26 mouse cellular contexts compared by ENCODE assay signal in the genomic region with DNA sequence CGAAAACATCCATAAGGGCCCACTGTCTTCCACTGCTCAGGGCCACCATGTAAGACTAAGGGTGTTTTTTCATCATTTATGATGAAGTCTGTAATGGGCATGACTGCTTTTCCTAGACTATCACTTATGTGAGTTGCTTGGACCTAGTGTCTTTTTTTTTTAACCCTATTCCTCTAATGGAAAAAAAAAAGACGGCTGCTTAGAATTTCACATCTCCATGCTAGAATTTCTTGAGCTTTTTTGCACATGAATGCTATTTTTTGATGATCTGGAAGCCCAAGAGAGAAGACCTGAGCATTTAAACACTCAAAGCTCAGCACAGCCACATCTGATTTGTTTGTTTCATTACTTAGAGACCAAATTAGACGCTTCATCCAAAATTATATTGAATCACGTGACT. TPM values are rescaled to one million over a fixed set of nuclear protein-coding genes. Genes with fewer than 3 reads are reported as not detected.
DNase-seq lines count a peak whose midpoint lies in the region; ATAC-seq and TF ChIP-seq lines count a peak whose summit lies in the region.
"Had no signal": no experiment of that assay in that cellular context is flagged by ENCODE, and none has a peak within 500 bp of the region (broad histone marks: within the 10 kb centered on the region; RNA-seq: fewer than 3 reads in every experiment).

Gene Slc15a5, minus strand, starts transcription at position 101 of the 400 bp plus-strand sequence.

- H3K9ac ChIP-seq in liver, adult 2 months (ENCODE audit: low read depth, low read length) = peak within 1 kb of the TSS; percentile 13; the same call in 1 of the 2 replicates
- H3K9ac ChIP-seq in liver, embryonic 12.5 days = no peak within 1 kb of the TSS

- H3K27me3 ChIP-seq in liver, adult 2 months (ENCODE audit: control insufficient read depth, insufficient read depth, low read length) = no peaks in the 10 kb centered on the region
- H3K27me3 ChIP-seq in liver, embryonic 12.5 days (replicated peaks) = no peaks in the 10 kb centered on the region
- H3K27me3 ChIP-seq in small intestine, adult 2 months (ENCODE audit: control insufficient read depth, insufficient read depth, low read length) = no peaks in the 10 kb centered on the region
- H3K27me3 ChIP-seq: CH12.LX, Patski had no signal

- no peak within 1 kb of the TSS for H3K4me2 ChIP-seq in liver, embryonic 12.5 days

- TF ChIP-seq POLR2A in liver, adult 2 months (IDR thresholded peaks at IDR 0.05; ENCODE audit: extremely low read depth, insufficient read depth, low read length) = no peak
- TF ChIP-seq POLR2A in small intestine, adult 2 months (IDR thresholded peaks at IDR 0.05; ENCODE audit: low read depth, low read length) = no peak

- H3K4me1 ChIP-seq in liver, adult 2 months (ENCODE audit: control insufficient read depth, insufficient read depth, low read length) = peaks cover 34% of the 10 kb centered on the region
- no peaks in the 10 kb centered on the region for H3K4me1 ChIP-seq in liver, embryonic 12.5 days
- H3K4me1 ChIP-seq in brown adipose tissue, adult 24 weeks (ENCODE audit: control insufficient read depth, insufficient read depth, insufficient read length, low read length) = no peaks in the 10 kb centered on the region
- H3K4me1 ChIP-seq in small intestine, adult 2 months (ENCODE audit: control insufficient read depth, insufficient read depth, insufficient read length, low read length) = peaks cover 18% of the 10 kb centered on the region; the same call in 1 of the 2 replicates

- H3K4me3 ChIP-seq in liver, adult 2 months (ENCODE audit: insufficient read depth, low read depth, low read length) = peak within 1 kb of the TSS; percentile 8; the same call in 1 of the 2 replicates
- no peak within 1 kb of the TSS for H3K4me3 ChIP-seq in liver, embryonic 12.5 days
- no peak within 1 kb of the TSS for H3K4me3 ChIP-seq in brown adipose tissue, adult 24 weeks (ENCODE audit: insufficient read depth, low read depth, low read length)
- no peak within 1 kb of the TSS for H3K4me3 ChIP-seq in small intestine, adult 2 months (ENCODE audit: low read depth, low read length)

- no peaks in the 10 kb centered on the region; the same call in 1 of the 2 replicates for H3K79me2 ChIP-seq in liver, adult 2 months (ENCODE audit: control insufficient read depth, insufficient read depth, low read length)

- no peak for DNase-seq in liver, adult 2 months (ENCODE audit: extremely low read depth, low read depth, low spot score)
- no peak for DNase-seq in gastrocnemius, postnatal 10 days
- no peak for DNase-seq in adrenal gland, postnatal 14 days
- DNase-seq: adrenal gland, adult 2 months; adrenal gland, adult 8-10 months; adrenal gland, postnatal 10 days; adrenal gland, postnatal 25 days; adrenal gland, postnatal 36 days; B cell, adult 2 months; cerebellum, adult 11 months; cerebellum, adult 11-12 months; cerebellum, adult 18-20 months; cerebellum, adult 2 months; cerebellum, adult 8-10 months had no signal

- peak within 1 kb of the TSS; percentile 79 for H3K27ac ChIP-seq in liver, adult 2 months (replicated peaks; ENCODE audit: insufficient read depth, low read depth, low read length)
- no peak within 1 kb of the TSS for H3K27ac ChIP-seq in liver, embryonic 12.5 days
- H3K27ac ChIP-seq in brown adipose tissue, adult 24 weeks (replicated peaks; ENCODE audit: low read depth, low read length) = no peak within 1 kb of the TSS
- peak within 1 kb of the TSS; percentile 87 for H3K27ac ChIP-seq in small intestine, adult 2 months (ENCODE audit: insufficient read depth, low read depth, low read length)

- WGBS in liver, adult 2 months = 91% methylated on average over 4 of the region's 4 CpGs
- WGBS in liver, embryonic 12.5 days (ENCODE audit: insufficient replicate concordance) = 81% methylated on average over 4 of the region's 4 CpGs
- 96% methylated on average over 4 of the region's 4 CpGs for WGBS in small intestine, adult 2 months

- no peaks in the 10 kb centered on the region for H3K9me3 ChIP-seq in liver, embryonic 12.5 days (replicated peaks)

- no peaks in the 10 kb centered on the region for H3K36me3 ChIP-seq in liver, adult 2 months (ENCODE audit: control insufficient read depth, insufficient read depth, low read length)
- no peaks in the 10 kb centered on the region for H3K36me3 ChIP-seq in liver, embryonic 12.5 days
- no peaks in the 10 kb centered on the region for H3K36me3 ChIP-seq in small intestine, adult 2 months (ENCODE audit: control insufficient read depth, insufficient read depth, low read length)
- H3K36me3 ChIP-seq: G1E had no signal

- TF ChIP-seq CTCF in liver, adult 2 months (IDR thresholded peaks at IDR 0.05; ENCODE audit: low read depth, low read length) = no peak
- TF ChIP-seq CTCF in small intestine, adult 2 months (IDR thresholded peaks at IDR 0.05; ENCODE audit: extremely low read depth, insufficient read length, insufficient replicate concordance, low read depth, low read length) = no peak

- no peak for ATAC-seq in liver, embryonic 12.5 days
- ATAC-seq: activated CD4-positive, CD25-positive, alpha-beta regulatory T cell, adult 4 months; CD4-positive, CD25-positive, alpha-beta regulatory T cell, adult 4 months; Patski had no signal

RNA-seq across cellular contexts. Expression of gene Slc15a5, which starts in this region (rescaled TPM):
- total RNA-seq in liver, adult 2 months (2014; rRNA removed) = 0.27 and 1.0 TPM in 2 replicates
- 1.1 and 1.5 TPM in 2 replicates for polyA plus RNA-seq in liver, adult 2 months (2012; rRNA removed)
- polyA plus RNA-seq in liver, embryonic 12.5 days (2016; fragmentation: Nextera tagmentation; extraction: Ambion mirVana) = not detected in 2 replicates
- polyA plus RNA-seq in brown adipose tissue, adult 24 weeks (2012; ENCODE audit: insufficient read depth, insufficient read length, missing spikeins) = 5.4 and 13.6 TPM in 2 replicates
- polyA plus RNA-seq in small intestine, adult 2 months (2012; rRNA removed) = 0.06 TPM in 1 of 2 replicates, not detected in the other
- total RNA-seq in gastrocnemius, postnatal 10 days (2021) = not detected
- not detected in 2 replicates for total RNA-seq in adrenal gland, postnatal 14 days (2021)
- total RNA-seq: adrenal gland, postnatal 10 days; CH12.LX; ES-E14; MEL had no signal
- polyA plus RNA-seq: activated CD4-positive, CD25-positive, alpha-beta regulatory T cell, adult 4 months; brain, embryonic 14.5 days; C2C12; CD4-positive, CD25-positive, alpha-beta regulatory T cell, adult 4 months; cerebellum, adult 2 months; G1E; Patski had no signal

Comparison
In these comparisons a context has a peak if more than half of its experiments do, and no peak if none do; other contexts are left out.
1. H3K27ac ChIP-seq: peak in liver, adult 2 months (single experiment) and small intestine, adult 2 months (single experiment); none in liver, embryonic 12.5 days (single experiment) and brown adipose tissue, adult 24 weeks (single experiment).